Mouse (Mus musculus): ENCODE data around the gene Sept9.

The Sept9 gene

GRCm38 (mm10) chr11:117224804-117225203, 25.3 kb downstream of the Sept9 start:
- no peak for DNase-seq

GRCm38 (mm10) chr11:117225531-117226213, 26.2 kb downstream of the Sept9 start:
- no peak for DNase-seq

- no peak for DNase-seq
These were observed 26.7 kb downstream of the Sept9 start for GRCm38 (mm10) chr11:117226214-117226535.

GRCm38 (mm10) chr11:117228139-117228538, 28.7 kb downstream of the Sept9 start:
- no peak for DNase-seq

GRCm38 (mm10) chr11:117231551-117231950, 32.1 kb downstream of the Sept9 start:
- no peak for DNase-seq

- DNase-seq: peak; percentile 32
These were observed 32.6 kb downstream of the Sept9 start for GRCm38 (mm10) chr11:117232032-117232431.

- DNase-seq: no peak
These were observed 33.5 kb downstream of the Sept9 start for GRCm38 (mm10) chr11:117232886-117233458.

- DNase-seq: no peak
These were observed 34.4 kb downstream of the Sept9 start for GRCm38 (mm10) chr11:117233818-117234217.

GRCm38 (mm10) chr11:117235086-117235897, 35.8 kb downstream of the Sept9 start:
- no peak for DNase-seq

GRCm38 (mm10) chr11:117235898-117236459, 36.5 kb downstream of the Sept9 start:
- no peak for DNase-seq

GRCm38 (mm10) chr11:117238169-117238568, 38.7 kb downstream of the Sept9 start:
- peak; percentile 88 for DNase-seq

GRCm38 (mm10) chr11:117239617-117240016, 40.2 kb downstream of the Sept9 start:
- DNase-seq: no peak

GRCm38 (mm10) chr11:117240322-117240721, 40.9 kb downstream of the Sept9 start:
- DNase-seq: no peak

GRCm38 (mm10) chr11:117240861-117241738, 41.6 kb downstream of the Sept9 start:
- DNase-seq: no peak

- no peak for DNase-seq
These were observed 43.1 kb downstream of the Sept9 start for GRCm38 (mm10) chr11:117242339-117243084.

GRCm38 (mm10) chr11:117243536-117244290, 44.3 kb downstream of the Sept9 start:
- no peak for DNase-seq

GRCm38 (mm10) chr11:117245041-117245725, 45.7 kb downstream of the Sept9 start:
- no peak for DNase-seq

- DNase-seq: no peak
These were observed 46.4 kb downstream of the Sept9 start for GRCm38 (mm10) chr11:117245846-117246245.

- no peak for DNase-seq
These were observed 46.8 kb downstream of the Sept9 start for GRCm38 (mm10) chr11:117246286-117246685.

GRCm38 (mm10) chr11:117246981-117247431, 47.5 kb downstream of the Sept9 start:
- no peak for DNase-seq

Measured in right cerebral cortex, postnatal 25 days (tissue).